Mouse (Mus musculus): ENCODE results near the gene Ubxn4. TPM values are rescaled to one million over a fixed set of nuclear protein-coding genes. Genes with fewer than 3 reads are reported as not detected.

The Ubxn4 gene
- 216 TPM for polyA plus RNA-seq (2014; fragmentation: Illumina TruSeq; extraction: RNeasy Lipid Tissue Mini Kit (QIAGEN cat#74804); ENCODE audit: low read depth, low replicate concordance)

DNA sequence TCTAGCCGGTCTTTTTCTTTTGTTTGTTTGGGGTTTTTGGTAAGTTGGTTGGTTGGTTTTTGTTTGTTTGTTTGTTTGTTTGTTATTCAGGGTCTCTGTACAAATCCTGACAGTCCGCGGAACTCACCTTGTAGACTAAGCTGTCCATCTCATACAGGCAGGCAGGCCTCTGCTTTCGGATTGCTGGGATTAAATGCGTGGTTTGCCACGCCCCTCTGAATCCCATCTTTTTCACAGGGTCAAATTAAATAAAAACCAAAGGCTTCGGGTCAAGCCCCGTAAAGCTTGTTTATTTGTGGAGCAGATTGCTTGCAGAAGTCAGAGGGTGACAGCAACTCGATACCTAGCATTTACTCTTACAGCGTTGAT lies at the start of gene Ubxn4:
Gene Ubxn4, plus strand, starts transcription at position 338 of the 369 bp plus-strand sequence.

DNA sequence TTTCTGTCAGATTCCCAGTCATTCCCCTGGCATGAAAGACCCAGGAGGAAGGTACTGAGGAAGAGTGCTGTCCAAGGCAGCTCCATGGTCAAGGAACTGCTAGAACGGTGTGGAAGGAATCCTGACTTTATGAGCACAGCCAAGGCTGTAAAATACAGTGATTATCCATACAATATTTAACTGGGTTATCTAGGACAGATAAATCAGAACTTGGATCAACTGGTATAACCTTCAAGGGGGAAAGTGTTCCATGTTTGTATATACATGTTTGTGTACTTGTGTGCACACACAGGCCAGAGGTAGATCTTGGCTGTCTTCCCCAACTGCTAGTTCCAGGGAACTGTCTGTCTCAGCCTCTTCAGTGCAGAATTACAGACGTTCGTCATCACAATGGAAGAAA lies 84.5 kb downstream of the Ubxn4 start, which contains the start of gene Lct:
Gene Lct, minus strand, starts transcription at position 101 of the 400 bp plus-strand sequence.

Other genes starting within 250 kb of the Ubxn4 start
- 4.1 TPM for gene Zranb3, start 140.9 kb upstream of the Ubxn4 start, polyA plus RNA-seq (2014; fragmentation: Illumina TruSeq; extraction: RNeasy Lipid Tissue Mini Kit (QIAGEN cat#74804); ENCODE audit: low read depth, low replicate concordance)
- gene R3hdm1, start 140.7 kb upstream of the Ubxn4 start, polyA plus RNA-seq (2014; fragmentation: Illumina TruSeq; extraction: RNeasy Lipid Tissue Mini Kit (QIAGEN cat#74804); ENCODE audit: low read depth, low replicate concordance), result 271 TPM
- not detected for gene Lct, start 84.4 kb downstream of the Ubxn4 start, polyA plus RNA-seq (2014; fragmentation: Illumina TruSeq; extraction: RNeasy Lipid Tissue Mini Kit (QIAGEN cat#74804); ENCODE audit: low read depth, low replicate concordance)
- 29.6 TPM for gene Mcm6, start 115.7 kb downstream of the Ubxn4 start, polyA plus RNA-seq (2014; fragmentation: Illumina TruSeq; extraction: RNeasy Lipid Tissue Mini Kit (QIAGEN cat#74804); ENCODE audit: low read depth, low replicate concordance)
- 268 TPM for gene Dars, start 173.4 kb downstream of the Ubxn4 start, polyA plus RNA-seq (2014; fragmentation: Illumina TruSeq; extraction: RNeasy Lipid Tissue Mini Kit (QIAGEN cat#74804); ENCODE audit: low read depth, low replicate concordance)

Measured in adrenal gland, adult 10 weeks (tissue).